Mouse (Mus musculus): ENCODE data around the gene Cse1l.
A peak's percentile ranks its signal among the peaks of the same experiment; 100 is the strongest.

Cse1l gene

GRCm38 (mm10) chr2:166905711-166906522, at the start of gene Cse1l:
Gene Cse1l, plus strand, starts transcription at chr2:166906040.
- DNase-seq: peak; percentile 95 to 96

GRCm38 (mm10) chr2:166856366-166856765, 49.5 kb upstream of the Cse1l start:
- no peak for DNase-seq

DNA sequence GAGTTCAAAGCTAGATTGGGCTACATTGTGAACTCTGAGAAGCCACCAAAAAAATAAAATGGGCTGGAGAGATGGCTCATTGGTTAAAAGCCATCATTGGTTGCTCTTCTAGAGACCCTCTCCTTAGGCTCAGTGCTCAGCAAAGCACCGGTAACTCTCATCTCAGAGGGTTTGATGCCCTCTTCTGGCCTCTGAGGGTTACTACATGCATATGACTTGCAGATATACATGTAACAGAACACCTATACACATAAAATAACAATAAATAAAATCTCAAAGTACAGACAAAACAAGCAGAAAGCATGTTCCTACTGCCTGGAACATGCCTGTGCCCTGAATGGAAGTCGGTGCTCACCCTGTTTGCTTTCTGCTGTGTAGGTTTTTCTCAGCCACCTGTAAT, 48.7 kb upstream of the Cse1l start:
- no peak for DNase-seq

GRCm38 (mm10) chr2:166859214-166859613, 46.6 kb upstream of the Cse1l start:
- no peak for DNase-seq

GRCm38 (mm10) chr2:166862505-166862904, 43.3 kb upstream of the Cse1l start:
- no peak for DNase-seq

DNA sequence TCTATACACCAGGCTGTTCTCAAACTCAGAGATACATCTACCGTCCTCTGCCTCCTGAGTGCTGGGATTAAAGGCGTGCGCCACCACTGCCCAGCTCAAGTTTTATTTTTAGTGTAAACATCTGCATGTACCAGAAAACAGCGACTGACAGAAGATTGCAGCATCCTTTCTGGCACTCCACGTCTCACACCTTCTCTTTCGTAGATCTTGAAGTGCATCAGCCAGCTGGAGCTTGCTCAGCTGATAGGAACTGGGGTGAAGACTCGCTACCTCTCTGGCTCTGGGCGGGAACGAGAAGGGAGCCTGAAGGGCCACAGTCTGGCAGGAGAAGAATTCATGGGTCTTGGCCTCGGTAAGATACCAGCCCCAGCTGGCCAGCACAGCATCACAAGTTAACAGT, 40.4 kb upstream of the Cse1l start:
- no peak for DNase-seq

- DNase-seq: no peak
Observed at GRCm38 (mm10) chr2:166870271-166870865, 35.5 kb upstream of the Cse1l start.

DNA sequence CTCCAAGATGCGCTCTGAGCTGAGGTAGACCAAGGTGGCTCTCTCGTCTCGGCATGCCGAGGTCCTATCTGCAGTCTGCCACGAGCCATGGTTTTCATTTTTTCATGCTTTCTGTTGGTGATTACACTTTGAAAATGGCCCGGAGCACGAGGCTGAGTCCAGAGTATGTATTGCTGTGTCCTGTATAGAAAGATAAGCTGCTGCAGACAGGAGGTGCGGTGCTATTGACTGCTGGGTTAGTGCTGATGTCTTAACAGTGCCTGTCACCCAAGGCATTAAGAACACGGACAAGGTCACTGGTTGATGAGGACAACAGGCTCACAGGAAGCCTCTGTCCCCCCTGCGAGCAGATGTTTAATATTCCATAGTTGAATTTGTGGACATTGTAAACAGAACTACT, 34.9 kb upstream of the Cse1l start:
- no peak for DNase-seq

DNA sequence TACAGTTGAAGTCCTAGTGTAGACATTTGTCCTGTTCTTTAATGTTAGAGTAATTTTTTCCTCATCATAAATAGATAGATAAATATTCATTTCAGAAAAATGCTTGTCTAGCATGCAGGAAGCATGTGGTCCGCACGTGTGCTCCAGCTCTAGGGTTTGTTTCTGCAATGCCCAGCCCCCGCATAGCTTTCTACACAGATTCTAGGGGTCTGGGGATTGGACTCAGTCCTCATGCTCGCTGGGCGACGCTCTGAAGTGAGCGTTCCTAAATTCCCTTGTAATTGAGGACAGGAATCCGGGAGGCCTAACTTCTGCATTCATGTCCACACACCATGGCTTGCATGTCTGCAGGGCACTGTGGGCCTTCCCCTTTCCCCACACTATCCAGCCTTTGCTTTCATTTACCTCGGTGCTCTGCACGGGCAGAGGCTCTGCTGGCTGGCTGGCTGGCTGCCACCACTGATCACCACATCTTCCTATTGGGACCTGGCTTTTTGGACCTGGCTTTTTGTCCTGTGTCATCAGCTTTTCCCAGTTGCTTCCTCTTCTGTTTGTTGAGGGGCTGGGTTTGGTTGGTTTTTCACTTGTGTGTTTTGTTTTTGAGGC, 31.1 kb upstream of the Cse1l start:
- DNase-seq: no peak

DNA sequence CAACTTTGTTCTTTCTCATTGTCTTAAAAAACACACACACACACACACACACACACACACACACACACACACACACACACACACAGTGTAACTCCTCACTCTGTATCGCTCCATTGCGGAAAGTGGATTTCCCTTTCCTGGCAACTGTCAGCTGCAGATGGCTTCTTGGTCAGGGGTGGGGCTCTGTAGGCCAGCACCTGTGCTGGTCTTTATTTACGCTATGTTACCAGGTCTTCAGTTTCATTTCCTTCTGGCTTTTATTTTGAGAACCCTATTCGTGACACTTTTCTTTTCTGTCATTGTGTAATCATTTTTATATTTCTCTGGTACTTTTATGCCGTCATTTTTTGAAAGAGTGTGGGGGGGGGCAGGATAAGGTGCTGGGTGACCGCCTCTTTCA, 30.3 kb upstream of the Cse1l start:
- no peak for DNase-seq

DNA sequence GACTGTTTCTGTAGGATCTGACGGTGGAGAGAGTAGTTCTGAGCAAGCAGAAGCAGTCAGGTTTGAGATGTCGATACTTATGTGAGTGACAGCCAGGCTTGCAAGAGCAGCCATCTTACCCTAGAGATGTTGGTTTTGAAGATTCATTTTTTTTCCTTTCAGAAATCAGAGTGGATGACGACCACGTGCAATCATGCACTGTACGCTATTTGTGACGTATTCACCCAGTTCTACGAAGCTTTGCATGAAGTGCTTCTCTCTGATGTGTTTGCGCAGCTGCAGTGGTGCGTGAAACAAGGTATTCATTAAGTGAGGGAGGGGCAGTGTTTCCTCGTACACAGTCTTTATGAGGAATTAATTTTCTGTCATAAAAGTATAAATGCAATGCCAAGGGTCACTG, 29.5 kb upstream of the Cse1l start:
- DNase-seq: no peak

- DNase-seq: no peak
Observed at GRCm38 (mm10) chr2:166885066-166885465, 20.8 kb upstream of the Cse1l start.

GRCm38 (mm10) chr2:166885619-166886018, 20.2 kb upstream of the Cse1l start:
- no peak for DNase-seq

- no peak for DNase-seq
Observed at GRCm38 (mm10) chr2:166886231-166886630, 19.6 kb upstream of the Cse1l start.

DNA sequence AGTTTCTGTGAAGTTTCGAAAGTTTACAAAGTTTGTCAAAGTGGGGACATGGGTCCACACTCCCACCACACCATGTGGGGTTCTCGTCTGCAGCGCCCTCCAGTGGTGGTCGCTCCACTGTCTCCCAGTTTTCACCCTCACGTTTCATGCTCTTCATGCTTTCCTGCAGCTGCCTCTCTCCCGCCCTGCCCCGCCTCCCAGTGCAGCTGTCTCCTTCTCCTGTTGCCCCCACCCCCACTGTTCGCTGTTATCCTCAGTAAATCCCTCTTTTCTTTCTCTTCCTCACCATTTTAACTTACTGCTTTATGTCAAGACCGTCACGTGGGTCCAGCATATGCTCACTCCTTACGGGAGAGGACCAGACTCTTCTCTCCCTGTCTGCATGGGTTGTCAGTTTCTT, 18.0 kb upstream of the Cse1l start:
- no peak for DNase-seq

DNA sequence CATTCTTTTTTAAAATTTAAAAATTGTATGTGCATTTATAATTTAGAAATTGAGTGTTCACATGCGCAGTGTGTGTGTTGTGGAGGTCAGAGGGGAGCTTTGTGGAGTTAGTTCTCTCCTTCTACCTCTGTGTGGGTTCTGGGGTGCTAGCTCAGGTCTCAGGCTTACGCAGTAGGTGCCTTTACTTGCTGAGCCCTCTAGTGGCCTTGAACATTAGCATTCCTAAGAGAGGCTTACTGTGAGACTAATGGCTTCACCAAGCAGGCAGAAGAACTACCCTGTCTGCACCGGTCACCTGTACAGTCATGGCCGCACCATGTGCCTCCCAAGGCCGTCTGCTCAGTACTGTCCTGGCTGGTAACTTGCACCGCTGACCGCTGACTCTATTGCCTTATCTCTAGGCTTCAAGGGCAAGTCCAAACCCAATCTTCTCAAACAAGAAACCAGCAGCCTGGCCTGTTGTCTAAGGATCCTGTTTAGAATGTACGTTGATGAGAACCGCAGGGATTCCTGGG, 14.4 kb upstream of the Cse1l start:
- DNase-seq: no peak

DNA sequence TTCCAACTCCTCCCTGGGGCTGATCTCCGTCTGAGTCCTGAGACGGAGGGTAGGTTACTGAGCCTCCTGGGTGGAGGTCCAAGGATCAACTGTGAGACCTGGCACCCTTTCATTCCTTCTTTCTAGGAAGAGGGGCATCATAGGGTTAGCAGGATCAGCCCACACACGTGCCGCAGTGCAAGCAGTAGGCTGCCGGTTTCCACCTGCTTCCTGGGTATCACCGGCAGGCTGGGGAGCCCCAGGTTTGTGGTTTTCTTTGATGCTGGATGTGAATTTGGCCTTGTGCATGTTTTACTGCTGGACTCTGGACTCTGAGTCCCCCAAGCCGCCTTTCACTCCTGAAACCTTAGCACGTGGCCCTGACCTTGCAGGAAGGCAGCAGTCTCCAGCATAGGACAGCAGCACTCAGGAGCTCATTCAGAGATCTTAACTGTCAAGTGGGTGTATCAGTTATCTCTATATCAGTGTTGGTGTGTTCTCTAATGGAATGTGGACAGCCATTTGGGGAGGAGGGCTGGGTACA, 13.6 kb upstream of the Cse1l start:
- no peak for DNase-seq

DNA sequence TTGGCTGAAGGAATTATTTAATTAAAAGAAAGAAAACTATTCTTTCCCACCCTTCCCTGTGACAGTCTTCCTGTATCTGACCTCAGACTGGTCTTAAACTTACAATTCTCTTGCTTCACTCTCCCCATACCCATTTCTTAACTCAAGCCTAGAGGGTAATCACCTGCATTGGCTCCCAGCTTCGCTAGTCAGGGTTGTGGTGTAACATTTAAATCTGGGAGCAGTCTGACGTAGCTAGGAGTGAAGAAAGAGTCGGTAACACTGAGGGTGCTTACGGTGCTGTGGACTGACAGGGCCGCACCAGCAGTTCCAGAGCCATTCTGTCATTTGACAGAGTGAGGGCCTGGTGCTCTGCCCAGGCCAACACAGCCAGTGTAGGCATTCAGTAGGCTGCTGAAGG, 12.8 kb upstream of the Cse1l start:
- no peak for DNase-seq

- no peak for DNase-seq
Observed at GRCm38 (mm10) chr2:166896368-166896767, 9.5 kb upstream of the Cse1l start.

GRCm38 (mm10) chr2:166896974-166897373, 8.9 kb upstream of the Cse1l start:
- DNase-seq: no peak

- DNase-seq: no peak
Observed at GRCm38 (mm10) chr2:166899161-166899560, 6.7 kb upstream of the Cse1l start.

DNA sequence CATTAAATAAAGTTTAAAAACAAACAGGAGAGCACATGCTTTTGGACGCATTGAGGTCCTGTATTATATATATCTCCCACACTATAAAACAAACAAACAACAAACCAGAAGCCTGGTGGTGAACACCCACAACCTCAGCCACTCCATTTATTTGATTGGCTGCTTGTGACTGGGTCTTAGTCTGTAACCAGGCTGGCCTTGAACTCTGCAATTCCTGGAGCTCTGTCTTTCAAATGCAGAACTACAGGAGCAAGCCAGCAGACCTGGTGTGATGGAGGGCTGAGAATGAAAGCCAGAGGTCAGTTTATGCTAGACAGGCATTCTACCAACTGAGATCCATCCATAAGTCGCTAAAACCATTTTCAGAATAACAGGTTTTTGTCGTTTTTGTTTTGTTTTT, 6.1 kb upstream of the Cse1l start:
- no peak for DNase-seq

DNA sequence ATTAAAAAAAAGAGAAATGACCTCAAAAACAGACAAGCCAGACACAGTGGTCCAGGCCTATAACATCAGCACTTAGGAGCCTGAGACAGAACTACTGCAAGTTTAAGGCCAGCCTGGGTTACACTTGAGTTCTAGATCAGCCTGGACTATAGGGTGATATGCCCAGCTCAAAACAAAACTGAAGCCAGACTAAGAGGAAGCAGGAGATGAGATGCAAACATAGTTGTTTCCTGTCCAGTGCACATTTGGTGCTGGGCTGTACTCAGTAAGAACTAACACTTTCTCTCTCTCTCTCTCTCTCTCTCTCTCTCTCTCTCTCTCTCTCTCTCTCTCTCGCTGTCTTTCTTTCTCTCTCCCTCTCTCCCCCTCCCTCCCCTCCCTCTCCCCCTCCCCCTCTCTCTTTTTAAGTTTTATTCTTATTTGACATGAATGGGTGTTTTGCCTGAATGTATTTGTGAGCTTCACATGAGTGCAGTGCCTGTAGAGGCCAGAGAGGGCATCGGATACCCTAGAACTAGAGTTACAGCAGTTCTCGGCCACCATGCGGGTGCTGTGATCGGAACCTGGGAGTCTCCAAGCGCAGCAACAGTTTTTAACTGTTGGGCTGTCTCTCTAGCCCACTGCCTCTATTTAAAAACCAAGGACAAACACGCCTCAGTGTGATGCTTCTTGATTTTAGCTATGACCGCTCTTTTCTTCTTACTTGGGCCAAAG, 4.9 kb upstream of the Cse1l start:
- no peak for DNase-seq
